Mouse (Mus musculus) frontal cortex, postnatal 10 days (tissue): ENCODE results near the gene Cotl1.
A peak's percentile ranks its signal among the peaks of the same experiment; 100 is the strongest.

ENCODE experiments used
- DNase-seq, 2 experiments: peaks; one replicate each; pipeline ENCODE4 v3.0.0; 2022; ENCODE audit warnings: low spot score in 2 of 2, mixed read lengths in 1 of 2

Cotl1 gene

DNA sequence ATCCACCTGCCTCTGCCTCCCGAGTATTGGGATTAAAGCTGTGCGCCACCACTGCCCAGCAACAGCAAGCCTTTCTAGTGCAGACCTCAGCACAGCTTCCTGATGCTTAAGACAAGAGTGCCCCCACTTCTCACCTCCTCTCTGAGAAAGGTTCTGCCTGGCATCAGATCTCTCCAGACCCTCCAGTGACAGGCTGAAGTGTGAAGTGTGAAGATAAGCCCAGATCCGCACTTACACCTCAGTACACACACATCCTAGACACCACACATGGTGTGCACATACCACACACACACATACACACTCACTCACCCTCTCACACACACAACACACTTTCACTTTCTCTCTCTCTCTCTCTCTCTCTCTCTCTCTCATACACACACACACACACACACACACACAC, 53.5 kb downstream of the Cotl1 start:
- DNase-seq, result no peak

DNA sequence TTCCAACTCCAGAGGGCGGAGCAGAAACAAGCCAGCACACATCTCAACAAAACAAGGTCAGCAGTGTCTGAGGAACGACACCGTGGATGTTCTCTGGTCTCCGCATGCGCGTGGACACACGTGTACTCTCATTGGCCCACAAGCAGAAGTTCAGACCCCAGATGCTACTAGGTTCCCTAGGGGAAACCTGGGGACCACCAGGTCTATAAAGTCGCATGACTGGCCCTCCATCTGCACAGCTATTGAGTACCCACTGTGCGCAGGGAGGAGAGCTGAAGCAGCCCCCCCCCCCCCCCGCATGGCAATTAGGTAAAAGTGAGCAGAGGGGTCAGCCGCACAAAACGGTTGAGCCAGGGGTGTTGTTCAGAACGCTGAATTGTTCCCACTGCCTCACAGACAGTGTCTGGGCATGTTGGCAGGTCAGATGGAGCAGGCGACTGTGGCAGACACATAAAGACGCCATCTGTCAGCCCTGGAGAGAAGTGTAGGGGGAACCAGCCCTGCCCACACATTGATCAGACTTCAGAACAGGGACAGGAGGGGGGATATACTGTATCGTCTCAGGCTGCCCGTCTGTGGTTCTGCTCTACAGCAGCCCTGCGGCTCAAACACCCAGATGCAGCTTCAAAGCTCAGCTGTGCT, 54.5 kb downstream of the Cotl1 start:
- no peak for DNase-seq

DNA sequence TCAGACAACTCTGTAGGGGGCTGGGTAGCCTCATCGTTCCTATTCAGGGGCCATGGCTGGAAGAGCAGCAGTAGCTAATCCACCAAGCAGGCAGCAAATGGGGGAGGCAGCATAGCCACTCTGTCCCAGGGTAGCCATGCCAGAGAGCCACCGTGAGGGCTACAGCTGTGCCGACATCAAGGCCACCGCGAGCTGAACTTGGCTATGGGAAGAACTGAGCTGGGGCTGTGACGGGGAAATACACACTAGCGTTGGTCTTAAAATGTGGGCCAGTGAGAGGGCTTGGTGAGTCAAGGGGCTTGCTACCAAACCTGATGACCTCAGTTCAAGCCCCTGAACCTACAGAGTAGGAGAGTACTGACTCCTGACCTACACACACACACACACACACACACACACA, 55.7 kb downstream of the Cotl1 start:
- DNase-seq, result no peak

DNA sequence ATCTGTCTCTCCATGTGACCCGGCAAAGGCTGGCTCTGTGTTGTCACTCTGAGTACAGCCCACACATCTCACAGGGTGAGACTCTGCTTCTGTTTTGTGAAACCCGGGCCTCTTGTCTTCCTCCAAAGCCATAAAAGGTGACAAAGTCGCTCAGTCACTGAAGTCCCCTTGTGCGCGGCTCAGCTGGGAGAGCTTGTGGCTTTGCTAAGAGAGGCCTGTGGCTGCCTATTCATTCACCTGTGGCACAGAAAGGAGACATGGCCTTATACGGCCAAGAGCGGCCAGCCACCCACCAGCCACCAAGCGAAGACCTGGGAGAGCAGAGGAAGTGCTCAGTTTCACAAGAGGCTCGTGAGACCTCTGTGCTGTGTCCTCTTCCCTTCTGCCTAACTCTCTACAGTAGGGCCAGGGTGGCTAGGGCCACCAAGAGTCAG, 56.2 kb downstream of the Cotl1 start:
- no peak for DNase-seq

DNA sequence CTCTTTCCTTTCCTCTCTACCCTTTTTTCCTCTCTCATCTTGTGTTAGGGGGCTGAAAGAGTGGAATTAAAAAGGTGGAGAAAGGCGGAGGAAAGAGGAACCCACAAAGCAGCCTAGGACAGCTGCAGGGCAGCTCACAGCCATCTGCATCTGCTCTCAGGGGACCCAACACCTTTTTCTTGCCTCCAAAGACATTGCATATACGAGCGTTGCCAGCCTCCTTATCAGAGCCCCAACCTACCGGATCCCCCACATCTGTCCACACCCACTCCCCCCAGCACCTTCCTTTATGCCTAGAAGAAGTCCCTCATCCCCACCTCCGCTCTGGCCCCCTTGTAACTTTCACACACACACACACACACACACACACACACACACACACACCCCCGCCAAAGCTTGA, 56.8 kb downstream of the Cotl1 start:
- DNase-seq, result no peak

DNA sequence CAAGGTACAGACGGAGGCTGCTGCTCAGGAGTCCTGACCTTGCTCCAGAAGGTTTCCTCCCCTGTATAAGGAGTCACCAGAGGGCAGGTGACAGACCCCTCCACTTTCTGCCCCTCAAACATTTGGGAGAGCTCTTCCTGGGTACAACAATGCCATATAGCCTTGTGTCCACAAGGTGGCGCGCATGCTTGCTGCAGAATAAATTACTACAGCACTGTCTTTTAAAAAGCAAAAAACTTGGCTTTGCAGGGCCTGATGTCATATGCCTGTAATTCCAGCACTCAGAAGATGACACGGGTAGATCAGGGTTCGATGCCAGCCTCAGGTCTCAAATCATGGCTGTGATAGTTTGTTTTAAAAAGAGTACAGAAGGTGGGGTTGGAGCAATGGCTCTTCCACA, 57.6 kb downstream of the Cotl1 start:
- peak; percentile 59 to 80 for DNase-seq

DNA sequence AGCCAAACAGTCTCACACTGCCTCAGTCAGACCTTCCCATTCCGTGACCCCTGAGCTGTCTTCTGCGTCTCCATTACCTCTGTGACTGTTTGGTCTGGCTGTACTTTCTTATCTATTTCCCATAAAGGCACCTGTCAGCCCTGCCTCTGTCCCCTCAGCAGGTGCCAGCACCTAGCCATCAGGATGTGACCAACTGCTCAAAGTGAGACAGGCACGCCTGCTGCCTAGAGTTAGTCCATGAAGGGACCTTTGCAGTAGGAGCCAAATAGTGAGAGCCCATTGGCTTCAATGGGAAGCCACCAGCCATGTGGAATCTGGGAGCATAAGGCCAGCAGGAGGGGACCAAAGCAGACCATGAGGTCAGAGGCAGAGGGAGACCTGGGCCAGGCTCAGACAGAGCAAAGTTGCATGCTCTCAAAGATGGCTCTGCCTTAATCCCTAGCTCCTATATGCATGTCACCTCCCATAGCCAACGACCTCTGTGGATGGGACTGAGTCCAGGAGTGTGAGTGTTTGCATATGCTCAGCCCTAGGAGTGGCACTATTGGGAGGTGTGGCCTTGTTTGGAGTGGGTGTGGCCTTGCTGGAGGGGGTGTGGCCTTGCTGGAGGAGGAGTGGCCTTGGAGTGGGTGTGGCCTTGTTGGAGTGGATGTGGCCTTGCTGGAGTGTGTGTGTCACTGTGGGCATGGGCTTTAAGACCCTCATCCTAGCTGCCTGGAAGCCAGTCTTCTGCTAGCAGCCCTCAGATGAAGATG, 59.1 kb downstream of the Cotl1 start:
- DNase-seq, result no peak

DNA sequence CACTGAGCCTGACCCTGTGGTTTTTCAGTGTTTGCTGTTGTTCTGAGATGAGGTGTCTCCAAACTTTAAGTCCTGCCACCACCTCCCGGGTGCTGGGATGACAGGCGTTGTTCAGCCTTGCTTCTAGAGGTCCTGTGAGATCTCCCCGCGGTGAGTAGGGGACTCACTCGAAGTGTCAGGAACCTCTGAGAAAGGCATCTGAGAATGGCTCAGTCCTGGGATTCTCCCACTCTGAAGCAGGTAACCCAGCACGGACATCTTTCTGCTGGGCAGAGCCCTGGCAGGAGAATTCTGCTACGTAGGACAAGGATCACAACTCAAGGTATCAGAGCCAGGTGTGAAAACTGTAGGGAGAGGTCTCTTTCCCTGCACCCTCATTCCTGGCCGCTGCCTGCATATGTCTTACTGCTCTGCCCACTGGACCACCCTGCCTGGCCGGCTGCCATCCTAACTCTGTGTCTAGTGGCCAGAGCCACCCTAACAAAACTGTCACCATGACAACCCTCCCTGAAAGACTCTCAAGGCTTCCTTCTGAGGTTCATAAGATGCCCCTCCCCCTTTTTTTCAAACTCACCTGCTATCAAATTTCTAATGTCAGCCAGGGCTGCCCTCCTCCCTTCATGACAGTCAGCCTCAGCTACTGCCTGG, 59.8 kb downstream of the Cotl1 start:
- DNase-seq, result no peak

DNA sequence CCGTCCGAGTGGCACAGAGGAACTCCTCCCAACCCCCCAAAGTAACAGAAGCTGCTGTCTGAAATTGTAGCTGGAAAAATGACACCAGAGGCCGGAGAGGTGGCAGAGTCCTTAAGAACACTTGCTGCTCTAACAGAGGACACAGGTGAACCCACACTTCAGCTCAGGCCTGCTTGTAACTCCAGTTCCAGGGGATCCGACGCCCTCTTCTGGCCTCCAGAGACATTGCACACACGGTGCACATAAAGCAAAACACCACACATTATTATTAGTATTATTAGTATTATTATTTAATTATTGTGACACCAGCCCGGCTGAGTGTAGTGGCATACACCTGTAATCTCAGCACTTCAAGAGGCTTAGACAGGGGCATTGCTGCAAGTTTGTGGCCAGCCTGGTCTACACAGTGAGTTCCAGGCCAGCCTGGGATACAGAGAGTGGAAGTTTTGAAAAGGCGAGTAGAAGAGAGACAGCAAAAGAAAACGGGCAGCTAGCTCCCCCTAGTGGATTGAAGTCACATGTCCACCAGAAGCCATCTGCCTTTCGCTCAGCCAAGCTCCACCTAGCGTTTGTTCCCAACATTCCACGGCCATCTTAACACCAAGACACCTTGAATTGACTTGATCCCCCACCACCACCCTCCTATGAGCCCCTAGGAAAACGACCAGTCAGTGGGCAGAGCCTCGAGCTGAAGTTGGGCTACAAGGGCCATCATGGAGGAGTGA, 61.2 kb downstream of the Cotl1 start:
- DNase-seq, result peak; percentile 61 to 78

DNA sequence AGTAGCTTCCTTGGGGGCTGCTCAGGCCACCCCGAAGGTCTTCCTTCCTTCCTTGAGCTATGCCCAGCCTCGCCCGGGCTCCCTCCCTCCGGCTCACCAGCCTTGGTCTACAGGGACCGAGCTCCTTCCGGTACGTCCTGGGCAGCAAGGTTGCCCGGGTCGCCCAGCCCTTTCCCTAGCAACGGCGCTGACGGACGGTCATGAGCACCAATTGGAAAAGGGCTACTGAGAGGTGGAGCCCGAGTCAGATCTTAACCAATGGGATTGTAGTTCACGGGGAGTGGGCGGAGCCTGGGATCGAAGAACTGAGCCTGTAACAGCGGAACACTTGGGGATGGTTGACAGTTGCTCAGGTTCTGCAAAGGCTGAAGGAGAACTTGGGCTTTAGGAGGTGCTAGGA, 62.1 kb downstream of the Cotl1 start, which contains the start of gene Tldc1:
Gene Tldc1, minus strand, starts transcription at position 154 of the 400 bp plus-strand sequence.
- peak; percentile 96 to 99 for DNase-seq

DNA sequence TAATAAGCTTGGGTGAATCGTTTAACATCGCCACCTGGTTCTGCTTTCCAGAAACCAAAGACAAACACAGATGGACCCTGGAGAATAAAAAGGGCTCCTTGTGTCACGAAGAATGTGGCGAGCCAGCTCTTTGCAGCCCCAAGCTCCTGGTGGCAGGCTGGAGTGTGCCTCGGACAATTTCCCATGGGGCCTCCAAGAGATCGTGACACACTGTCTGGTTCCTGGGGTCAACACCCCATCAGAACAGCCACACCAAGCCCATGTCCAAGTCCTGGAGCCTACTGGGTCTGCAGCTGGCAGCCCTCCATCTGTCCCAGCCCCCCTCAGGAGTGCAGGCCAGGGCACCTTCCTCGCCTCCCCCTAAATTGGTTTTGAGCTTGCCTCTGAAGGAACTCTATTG, 62.6 kb downstream of the Cotl1 start:
- peak in 1 of 2 experiments; percentile 40 for DNase-seq

DNA sequence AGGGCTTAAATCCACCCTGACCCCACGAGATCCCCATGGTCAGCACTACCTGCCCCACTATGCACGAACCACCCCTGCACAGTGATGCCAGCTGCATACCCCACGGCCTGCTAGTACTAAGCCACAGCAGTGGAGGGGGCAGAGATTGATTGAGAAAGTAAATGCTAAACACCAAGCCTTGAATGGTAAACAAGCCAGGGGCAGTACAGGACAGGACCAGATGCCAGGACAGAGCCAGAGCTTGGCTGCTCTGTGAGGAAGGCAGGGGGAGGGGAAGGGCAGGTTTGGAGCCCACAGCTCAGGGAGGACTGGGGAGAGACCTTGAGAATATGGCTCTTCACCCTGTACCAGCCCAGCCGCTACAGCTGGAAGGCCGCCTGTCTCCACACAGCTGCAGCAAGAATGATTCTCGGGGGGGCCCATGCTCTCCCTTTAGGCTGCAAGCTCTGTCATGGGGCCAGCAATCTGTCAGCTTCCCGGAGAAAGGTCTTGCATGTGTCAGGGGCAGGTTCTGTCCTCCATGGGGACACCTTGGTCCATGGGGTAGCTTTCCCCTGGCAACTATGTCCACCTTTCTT, 63.6 kb downstream of the Cotl1 start:
- DNase-seq, result no peak

DNA sequence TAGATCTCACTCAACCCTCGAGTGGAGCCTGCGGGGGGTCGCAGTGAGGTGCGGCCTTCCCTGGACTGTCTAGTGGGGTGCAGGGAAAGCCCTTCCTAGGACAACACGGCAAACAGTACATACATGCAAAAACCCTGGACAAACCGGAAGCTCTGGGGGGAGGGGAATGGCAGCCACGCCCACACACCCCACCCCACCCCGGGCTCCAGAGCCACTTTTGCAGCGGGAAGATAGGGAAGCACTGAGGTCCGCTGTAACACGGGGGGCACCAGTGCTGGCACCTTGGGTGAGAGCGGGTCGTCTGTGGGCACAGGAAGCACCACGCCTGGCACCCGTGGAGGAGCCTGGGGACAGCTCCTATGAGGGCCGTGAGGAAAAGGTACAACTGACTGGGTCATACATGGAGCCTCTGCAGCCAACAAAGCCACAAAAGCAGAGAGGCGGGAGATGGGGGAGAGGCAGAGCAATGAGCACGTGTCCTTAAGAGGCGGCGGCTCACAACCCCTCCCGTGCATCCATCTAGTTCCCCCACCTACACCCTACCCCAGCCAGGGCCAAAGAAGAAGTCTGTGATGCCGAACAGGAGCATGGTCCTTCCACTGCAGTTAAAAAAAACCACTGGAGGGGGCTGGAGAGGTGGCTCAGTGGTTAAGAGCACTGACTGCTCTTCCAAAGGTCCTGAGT, 74.4 kb downstream of the Cotl1 start:
- no peak for DNase-seq

DNA sequence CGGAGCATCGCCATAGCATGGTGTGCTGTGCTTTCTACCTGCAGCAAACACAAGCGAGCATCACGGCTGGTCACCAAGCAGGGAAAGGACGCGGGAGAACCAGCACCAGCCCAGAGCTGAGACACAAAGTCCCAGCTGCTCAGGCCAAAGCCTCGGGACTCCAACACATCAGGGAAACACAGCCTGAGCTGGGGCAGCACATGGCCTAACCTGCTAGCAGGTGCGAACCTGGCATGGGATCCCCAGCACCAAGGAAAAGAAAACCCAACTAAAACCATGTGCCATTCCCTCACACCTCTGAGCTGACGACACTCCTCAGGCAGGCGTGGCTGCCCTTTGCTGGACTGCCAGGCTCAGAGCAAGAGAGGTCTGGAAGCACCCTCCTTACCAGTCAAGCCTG, 75.0 kb downstream of the Cotl1 start:
- DNase-seq, result no peak

DNA sequence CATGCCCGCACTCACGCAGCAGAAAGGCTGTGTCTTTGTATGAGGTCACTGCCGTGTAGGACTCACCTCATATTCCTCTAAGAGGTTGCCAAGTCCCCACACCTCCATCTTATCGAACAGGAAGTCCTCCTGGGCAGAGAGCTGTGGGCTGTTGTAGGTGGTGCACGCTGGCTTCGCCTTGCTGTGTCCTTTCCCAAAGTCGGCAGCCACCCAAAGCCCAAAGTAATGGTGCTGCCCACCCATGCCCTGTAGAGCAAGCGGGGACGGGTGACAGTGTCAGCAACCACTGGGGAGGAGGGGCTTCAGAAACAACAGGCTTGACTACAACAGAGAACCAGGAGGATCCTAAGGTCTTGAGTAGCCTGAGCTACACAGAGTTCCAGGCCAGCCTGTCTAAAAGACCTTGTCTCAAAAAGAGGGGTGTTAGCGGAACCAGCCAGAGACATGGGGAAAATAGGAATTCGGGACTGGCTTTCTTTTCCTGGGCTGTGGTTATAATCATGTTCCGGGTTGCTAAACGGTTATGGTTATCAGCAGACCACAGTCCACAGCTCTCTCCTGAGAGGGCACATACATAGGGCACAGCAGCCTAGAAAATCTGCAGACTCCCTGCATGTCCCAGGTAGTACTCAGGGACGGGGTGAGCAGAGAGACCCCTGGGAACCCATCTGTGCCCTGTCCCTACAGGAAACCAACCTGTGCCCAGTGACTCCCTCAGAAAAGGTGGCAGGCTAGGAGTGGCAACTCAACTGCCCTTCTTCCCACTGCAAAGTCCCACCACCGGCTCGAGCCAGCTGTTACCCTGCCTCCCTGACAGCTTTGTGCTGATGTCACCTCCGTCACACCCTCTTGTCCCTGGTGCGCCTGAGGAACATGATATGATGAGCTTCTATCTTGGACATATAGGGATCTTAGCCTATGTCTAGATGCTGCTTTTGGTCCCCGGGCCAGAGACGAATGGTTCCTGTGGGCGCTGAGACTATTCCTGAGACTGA, 77.8 kb downstream of the Cotl1 start:
- DNase-seq, result no peak

DNA sequence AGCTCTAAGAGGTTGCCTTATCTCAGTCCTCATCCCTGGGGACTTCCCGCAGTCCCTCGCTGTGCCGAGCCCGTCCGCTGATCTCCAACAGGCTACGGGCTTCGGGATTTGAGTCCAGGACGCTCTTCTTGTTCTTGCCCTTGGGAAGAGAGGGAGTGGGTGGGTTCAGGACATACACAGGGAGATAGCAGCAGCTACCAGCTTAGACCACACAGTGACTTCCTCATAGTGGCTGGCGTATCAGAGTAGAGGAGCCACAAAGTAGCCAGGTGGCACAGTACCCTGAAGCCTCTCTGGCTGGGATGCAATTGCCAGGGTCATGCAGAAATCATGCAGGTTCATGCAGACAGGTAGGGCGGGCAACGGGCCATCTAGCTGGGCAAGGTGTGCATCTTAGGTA, 78.7 kb downstream of the Cotl1 start:
- DNase-seq, result no peak
